Mouse (Mus musculus) testis, adult 2 months (tissue): ENCODE measurements around the gene Matk.

ENCODE experiments used
- CTCF ChIP-seq: fragments of 200-500 bp; IDR thresholded peaks from 2 replicates; pipeline ENCODE4 v1.5.1; 2012; ENCODE audit warnings: low read depth, mild to moderate bottlenecking, inconsistent platforms, low read length, moderate library complexity; ENCODE audit not compliant: control insufficient read depth, insufficient read depth, insufficient replicate concordance
- POLR2A ChIP-seq: fragments of 200-500 bp; IDR thresholded peaks from 2 replicates; pipeline ENCODE4 v1.6.1; 2012; ENCODE audit warnings: low read depth, mild to moderate bottlenecking, inconsistent platforms, low read length, moderate library complexity; ENCODE audit not compliant: control insufficient read depth

- TF ChIP-seq CTCF (no peak), POLR2A (no peak)
Observed at GRCm38 (mm10) chr10:81245166-81245565, 7.6 kb upstream of the Matk start.
